Mouse (Mus musculus) central nervous system, embryonic 18 days (tissue): ENCODE measurements around the gene Yeats2. TPM values are rescaled to one million over a fixed set of nuclear protein-coding genes. Genes with fewer than 3 reads are reported as not detected.

ENCODE experiments used
- polyA plus RNA-seq: library from polyadenylated mRNA; depleted of rRNA; stranded (reverse); fragments of >200 nt; gene quantifications from 2 replicates; pipeline ENCODE4 v1.2.3, GENCODE M21; 2012; rRNA removed

Yeats2 gene
- 48.7 and 49.3 TPM in 2 replicates for polyA plus RNA-seq

DNA sequence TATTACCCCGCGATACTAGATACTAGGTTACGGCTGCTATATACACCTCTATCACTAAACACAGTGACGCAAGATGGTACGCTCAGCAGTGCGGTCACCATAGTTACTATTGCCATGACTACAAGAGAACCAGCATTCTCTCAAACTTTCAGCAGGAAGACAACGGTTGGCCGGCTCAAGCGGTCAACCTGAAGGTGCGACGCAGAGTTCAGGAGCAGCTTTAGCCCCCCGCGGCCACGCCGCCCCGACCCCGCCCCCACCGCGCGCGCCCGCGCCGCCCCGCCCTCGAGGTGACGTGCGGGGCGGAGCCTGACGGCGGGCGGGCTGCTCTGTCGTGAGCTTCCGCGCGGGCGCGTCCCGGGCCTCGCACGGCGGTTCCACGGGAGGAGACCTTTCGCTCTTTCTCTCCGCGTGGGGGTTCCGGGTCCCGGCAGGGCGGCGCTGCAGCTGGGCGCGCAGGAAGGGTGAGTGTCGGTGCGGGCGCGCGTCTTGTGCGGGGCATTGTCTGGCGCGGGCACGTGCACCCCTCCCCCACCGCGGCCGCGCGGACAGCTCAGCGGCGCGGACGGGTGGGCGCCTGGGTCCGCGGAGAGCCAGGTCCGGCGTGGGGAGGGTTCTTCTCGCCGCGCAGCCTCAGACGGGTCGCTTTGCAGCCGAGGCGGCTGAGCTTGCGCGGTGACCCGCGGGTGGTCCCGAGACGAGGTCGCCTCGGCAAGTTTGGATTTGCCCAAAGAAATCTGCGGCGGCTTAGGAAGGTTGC lies at the start of gene Yeats2:
Gene Yeats2, plus strand, starts transcription at position 292 of the 760 bp plus-strand sequence.

GRCm38 (mm10) chr16:20097069-20097710 lies 43.7 kb upstream of the Yeats2 start, which contains the start of gene Klhl24:
TSS of gene Klhl24 (plus strand) at chr16:20097542.

DNA sequence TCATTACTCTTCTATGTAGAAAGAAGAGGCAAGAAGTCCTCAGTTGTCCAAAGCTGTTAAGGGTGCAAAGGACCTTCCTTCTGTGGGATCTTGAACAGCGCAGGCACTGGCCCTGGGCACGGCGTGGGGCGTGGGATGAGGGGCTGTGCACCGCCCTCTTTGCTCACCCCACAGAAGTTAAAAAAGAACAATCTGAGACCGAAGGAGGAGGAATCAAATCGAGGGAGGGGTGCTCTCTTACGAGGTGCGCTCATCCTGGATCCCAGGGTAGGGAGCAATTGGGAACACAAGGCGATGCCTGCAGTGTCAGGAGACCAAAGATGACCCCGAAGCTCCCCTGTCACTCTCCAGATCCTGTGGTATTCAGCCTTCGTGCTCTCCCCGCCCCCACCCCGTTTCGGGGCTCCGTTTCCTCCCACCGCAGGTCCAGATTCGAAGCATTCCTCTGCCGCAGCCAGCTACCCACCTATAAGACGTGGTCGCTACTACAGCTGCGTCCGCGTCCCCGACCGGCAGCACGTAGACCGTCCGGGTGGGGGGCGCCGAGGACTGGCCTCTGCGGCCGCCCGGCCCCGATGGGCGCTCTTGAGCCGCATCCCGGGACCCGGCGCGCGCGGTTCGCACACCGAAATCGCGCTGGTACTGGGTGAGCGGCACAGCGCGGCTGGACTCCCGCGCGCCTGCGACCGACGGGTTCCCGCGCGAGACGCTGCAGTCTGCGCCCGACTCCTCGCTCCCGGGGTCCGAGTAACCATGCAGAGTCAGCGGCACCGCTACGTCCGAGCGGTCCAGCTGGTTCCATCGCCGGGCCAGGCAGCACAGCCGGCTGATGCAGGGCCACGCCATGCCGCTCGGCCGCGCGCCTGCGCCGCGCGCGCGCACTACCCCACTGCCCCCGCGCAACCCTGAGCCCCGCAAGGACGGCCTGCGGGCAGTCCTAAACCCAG lies 99.9 kb downstream of the Yeats2 start, which contains the start of gene Map6d1:
Gene Map6d1, minus strand, starts transcription at position 891 of the 947 bp plus-strand sequence.

Other genes starting within 250 kb of the Yeats2 start
- gene Klhl6, start 158.0 kb upstream of the Yeats2 start, polyA plus RNA-seq = 2.2 and 2.3 TPM in 2 replicates
- gene Klhl24, start 43.5 kb upstream of the Yeats2 start, polyA plus RNA-seq = 33.1 and 33.5 TPM in 2 replicates
- gene Map6d1, start 100.3 kb downstream of the Yeats2 start, polyA plus RNA-seq = 8.0 and 8.7 TPM in 2 replicates
- gene Parl, start 161.3 kb downstream of the Yeats2 start, polyA plus RNA-seq = 53.0 and 62.4 TPM in 2 replicates
- not detected in 2 replicates for gene Cyp2ab1, start 184.3 kb downstream of the Yeats2 start, polyA plus RNA-seq